Mouse (Mus musculus): ENCODE measurements at regions not wholly inside any gene's neighbourhood (a gene's known extent, or its start where the extent isn't known, plus 50 kb on each side); places are given as distances from the start of the nearest gene placed in this dataset.
A peak's percentile ranks its signal among the peaks of the same experiment; 100 is the strongest.
"Not testable (repeated sequence)": the region's sequence is repeated elsewhere in the genome, so short reads cannot be mapped to it uniquely, and the experiment has no call there.

DNA sequence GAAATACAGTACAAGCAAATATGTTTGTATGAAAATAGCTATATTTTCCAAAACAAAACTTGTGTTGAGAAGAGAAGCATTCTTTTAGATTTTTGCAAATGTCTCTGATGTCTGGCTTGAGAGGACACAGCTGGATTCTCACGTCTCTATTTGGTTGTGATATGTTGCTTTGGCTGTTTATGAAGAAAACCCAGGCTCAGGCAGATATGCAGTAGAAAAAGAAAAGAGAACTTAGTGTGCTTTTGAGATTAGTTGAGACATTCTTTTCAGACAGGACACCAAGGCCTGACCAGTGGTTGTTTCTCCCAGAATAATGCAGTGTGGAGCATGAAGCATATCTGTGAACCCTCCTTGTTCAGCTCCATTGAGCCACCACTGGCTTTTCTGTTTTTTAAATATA lies 178.8 kb upstream of the Mamld1 start:
- intact Hi-C loops (cut with DNase I): no loop called here
- no peak for DNase-seq

DNA sequence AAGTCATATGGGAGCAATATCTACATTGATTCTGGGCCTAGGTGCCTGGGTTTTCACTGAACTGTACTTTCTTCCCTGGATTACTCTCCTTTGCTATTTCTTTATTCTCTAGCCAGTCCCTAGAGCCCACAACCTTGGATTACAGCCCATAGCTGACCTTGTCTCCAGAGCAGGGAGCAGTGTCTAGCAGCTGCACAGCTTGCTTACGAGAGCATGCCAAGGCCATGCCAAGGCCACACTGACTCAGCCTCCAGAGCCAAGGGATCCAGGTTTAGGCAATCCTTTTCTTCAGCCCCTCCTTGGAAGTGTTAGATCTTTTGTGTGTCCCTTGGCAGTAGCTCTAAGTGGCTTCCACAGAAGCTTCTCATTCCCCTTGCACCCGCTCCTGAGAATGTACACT lies 168.7 kb upstream of the Mamld1 start:
- intact Hi-C loops (cut with DNase I): no loop called here
- peak in 1 of 2 experiments; percentile 26 for DNase-seq

DNA sequence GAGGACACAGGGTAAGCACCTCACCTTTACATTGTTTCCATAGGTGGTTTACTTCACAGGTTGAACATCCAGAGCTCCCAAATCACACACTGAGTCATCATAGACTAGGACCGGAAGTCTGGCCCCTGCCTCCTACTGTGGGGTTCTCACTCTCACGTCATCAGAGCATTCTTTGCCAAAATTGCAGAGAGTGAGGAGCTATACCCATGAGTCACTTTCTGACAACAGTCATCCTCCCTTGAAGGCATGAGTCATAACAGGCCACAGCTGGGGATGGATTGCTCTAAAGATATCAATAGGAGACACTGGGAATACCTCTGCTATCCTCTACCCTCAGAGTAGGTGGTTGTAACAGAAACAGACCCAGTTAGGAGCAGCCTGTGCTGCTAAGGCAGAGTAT lies 166.6 kb upstream of the Mamld1 start:
- DNase-seq: no peak

DNA sequence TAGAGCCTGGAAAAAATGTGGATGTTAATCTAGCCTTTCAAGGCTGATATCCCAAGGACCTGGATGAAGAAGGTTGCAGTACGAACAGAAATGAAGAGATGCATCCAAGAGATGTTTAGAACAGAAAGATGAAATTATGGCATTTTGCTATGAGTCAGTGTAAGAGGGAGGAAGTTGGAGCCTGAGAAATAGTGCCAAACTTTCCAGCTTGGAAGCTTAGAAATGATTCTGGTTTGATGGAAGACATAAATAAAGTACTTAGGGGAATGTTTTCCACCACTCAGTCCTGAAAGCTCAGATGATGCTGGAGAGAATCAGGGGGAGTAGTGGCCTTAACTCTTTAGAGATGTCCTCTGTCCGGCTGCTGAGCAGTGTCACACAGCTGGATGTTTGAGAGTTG lies 155.5 kb upstream of the Mamld1 start:
- intact Hi-C loops (cut with DNase I): loop anchor here (10.0 kb wide), 2 partner anchors 150 to 420 kb away; no protein-coding TSS in a partner anchor
- DNase-seq: no peak

More for the DNA sequence above, 166.6 kb upstream of the Mamld1 start:
- intact Hi-C loops (cut with DNase I): no loop called here

DNA sequence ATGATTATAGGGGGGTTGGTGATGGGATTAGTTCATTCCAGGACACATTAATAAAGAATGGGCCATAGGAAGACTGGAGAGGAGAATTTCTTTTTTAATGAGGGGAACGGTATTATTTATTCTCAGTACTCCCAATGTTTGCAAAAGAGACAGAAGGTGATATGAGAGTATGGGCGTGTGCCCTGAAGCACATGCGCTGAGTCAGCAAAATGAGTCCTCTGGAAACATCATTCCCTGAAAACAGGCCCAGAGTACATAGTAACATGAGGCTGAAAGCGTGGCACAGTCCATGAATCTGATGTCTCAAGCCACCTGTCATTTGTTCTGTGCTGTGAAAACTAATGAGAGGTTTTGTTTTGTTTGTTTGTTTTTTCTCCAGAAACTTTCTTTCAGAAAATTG lies 154.5 kb upstream of the Mamld1 start:
- intact Hi-C loops (cut with DNase I): loop anchor here (10.0 kb wide), 2 partner anchors 149 to 419 kb away; no protein-coding TSS in a partner anchor
- DNase-seq: no peak

DNA sequence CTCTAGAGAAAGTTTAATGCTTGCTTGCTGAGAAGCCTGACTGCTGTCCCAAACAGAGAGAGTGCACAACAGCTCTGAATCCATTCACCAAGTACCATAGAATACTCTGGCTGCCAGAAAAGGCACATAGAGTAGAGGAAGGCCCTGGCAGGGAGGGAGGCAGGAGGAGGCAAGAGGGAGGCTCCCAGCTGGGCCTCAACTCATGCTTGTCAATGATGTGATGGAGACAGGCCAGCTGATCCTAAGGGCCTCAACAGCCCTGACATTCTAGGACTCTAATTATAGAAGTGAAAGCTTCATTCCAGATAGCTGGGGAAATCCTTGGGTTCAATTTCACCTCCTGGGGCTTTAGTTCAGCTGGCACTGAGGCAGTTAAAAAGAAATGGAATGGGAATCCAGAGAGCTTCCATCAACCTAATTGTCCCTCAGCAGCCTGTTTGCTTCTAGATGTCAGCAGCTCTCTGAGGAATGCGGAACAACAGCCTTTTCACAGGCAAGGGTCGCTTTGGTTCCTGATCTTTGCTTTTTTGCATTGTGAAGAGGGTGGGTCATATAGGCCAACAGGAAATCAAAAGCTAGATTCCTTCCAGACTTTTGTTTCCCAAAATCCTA lies 152.8 kb upstream of the Mamld1 start:
- intact Hi-C loops (cut with DNase I): loop anchor here (10.0 kb wide), 2 partner anchors 148 to 418 kb away; no protein-coding TSS in a partner anchor

DNA sequence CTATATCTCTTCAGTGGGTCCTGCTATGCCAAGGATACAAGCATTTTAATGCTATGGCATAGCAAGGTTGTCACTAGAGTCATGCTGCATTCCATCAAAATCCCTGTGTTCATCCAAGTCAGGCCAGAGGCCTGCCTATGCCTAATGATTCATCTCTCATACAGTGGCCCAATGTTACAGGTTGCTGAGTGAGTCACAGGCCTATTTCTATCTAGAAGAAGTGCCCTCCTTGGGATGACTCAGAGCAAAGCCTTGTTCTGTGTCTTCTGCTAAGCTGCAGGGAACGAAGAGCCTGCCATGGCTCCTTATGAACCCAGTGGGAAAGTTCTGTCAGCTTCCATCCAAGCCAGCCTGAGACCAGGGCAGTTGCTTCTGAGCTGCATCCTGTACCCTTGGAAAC lies 151.2 kb upstream of the Mamld1 start:
- intact Hi-C loops (cut with DNase I): loop anchor here (10.0 kb wide), 2 partner anchors 146 to 416 kb away; no protein-coding TSS in a partner anchor
- DNase-seq: not testable (repeated sequence)

More for the DNA sequence above, 152.8 kb upstream of the Mamld1 start:
- peak; percentile 2 to 29 for DNase-seq

DNA sequence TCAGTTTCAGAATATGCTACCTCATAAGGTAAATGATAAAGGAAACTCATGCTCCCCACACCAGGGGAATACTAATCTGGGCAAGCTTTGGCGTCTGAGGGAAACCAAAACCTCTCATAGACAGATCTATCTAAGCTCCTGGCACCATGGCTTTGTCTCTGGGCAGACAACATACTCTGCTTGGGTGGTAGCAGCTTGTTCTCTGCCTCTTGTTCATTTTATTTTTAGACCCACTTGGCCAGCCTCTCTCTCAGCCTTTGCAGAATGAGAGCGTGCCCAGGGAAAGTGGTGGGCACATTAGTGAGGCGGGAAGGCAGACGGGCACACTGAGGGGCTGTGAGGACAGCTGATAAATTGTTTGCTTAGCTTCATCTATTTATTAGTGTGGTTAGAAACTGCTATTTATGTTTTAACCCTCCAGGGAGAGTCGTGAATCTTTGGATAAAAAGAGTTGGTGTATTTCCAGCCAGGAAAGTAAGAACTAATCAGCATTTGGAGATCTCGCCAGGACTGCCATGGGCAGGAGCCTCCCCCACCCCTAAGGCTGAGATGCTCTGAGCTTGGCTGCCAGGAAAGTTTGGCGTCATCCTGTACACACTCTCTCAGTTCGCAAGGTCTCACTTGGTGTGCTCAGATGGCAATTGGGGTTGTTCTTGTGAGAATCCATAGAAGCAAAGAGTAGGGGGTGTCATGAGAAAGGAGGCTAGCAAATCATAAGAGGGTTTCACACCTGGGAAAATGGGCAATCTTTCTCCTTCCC lies 150.2 kb upstream of the Mamld1 start:
- peak; percentile 8 to 11 for DNase-seq
- intact Hi-C loops (cut with DNase I): loop anchor here (10.0 kb wide), 2 partner anchors 145 to 415 kb away; no protein-coding TSS in a partner anchor

DNA sequence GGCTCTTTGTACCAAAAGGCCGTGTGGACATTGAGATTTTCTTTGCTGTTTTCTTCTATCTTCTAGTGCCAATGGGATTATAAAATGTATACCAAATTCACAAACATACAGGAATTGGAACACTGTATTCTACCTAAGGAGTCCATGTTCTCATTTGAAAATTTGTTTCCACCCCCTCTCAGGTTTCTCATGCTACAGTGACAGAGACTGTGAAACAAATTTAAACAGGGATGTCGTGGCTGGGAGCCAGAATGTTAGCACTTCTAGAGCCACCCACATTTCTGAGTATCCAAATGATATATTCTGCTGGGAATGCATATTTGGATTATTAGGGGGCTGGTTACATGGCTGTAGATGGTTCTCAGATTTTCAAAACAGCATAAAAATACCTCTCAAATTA lies 124.4 kb upstream of the Mamld1 start:
- intact Hi-C loops (cut with DNase I): no loop called here
- DNase-seq: no peak

DNA sequence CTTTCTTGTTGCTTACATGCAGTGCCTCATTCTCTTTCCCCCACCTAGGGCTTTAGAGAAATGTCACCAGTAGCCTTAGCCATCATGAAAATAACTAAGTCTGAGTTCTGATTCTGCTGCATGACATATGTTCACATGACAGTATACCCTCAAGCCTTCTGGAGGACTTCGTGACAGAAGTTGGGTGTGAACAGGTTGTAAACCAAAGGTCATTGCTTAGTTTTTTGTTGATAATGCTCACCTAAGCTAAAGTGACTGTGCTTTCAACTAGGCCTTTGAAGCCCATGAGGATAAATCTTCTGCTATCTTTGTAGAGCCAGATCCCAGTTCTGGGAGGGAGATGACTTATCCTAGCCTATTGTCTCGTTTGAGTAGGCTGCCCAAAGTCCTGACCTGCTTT lies 118.1 kb upstream of the Mamld1 start:
- intact Hi-C loops (cut with DNase I): no loop called here

DNA sequence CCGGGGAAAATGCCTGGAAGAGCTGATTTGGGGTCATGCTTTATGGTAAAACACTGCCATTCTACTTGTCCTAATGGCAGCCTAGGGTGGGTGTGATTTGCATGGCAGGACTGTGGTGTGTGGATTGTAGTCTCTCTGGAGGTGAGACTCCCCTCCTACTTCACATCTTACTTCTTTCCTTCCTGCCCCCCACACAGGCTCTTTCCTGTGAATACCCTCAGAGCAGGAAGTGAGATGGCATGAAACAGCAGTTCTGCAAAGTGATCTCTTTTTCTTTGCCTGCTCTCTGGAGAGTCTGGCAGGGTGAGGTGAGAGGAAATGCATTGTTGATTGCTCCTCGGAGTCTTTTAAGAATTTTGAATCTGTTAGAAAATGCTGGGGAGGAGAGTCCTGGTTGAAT lies 104.7 kb upstream of the Mamld1 start:
- DNase-seq: no peak
- intact Hi-C loops (cut with DNase I): no loop called here

More for the DNA sequence above, 118.1 kb upstream of the Mamld1 start:
- DNase-seq: no peak

DNA sequence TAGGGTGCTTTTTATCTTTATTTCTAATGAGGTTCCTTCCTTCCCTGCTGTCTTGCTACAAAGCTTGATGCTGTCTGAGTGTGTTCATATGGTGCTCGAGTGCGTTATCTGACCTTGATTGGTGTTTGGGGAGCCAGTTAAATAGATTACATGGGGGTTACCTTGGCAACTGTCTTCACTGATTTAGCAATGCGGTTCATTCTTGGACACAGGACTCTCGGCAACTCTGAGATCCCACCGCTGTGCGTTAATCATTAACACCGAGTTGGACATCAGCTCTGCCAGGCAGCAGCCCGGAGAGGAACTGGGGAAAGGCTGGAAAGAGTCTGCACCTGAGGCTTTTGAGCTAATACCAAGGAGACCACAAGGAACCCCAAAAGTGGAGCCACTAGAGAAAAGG lies 104.0 kb upstream of the Mamld1 start:
- intact Hi-C loops (cut with DNase I): no loop called here
- no peak for DNase-seq

DNA sequence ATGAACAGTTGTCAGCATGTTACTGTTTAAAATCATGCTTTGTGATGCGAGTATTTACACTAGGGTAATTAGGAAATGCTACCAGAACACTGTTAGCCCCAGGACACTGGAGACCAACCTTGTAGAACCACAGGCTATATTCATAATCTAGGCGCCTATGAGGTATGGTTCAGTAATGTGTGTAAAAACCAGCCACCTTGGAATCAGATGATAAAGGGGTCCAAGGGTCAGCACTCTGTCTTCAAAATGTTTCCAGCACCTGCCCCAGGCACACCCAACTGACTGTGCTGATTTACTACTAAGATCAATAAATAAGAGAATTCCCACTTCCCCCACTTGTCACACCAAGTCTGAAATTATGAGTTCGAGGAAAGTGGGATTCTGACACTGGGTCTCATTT lies 100.8 kb upstream of the Mamld1 start:
- intact Hi-C loops (cut with DNase I): no loop called here

DNA sequence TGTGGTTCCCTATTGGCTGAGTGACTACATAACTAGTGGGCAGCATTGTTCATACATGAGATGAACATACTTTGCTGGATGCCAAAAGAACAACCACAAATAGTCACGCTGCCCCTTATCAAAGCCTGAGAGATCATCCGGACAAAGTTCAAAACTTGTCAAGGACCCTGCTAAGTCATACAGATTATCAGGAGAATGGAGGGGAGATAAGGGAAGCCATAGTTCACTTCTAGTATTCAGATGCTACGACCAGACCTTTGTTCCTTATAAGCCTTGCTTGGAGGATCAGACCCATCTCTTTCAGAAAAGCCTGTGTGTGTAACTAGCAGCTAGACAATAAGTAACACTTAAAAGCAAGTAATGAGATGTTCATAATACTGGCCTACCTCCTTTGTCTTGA lies 97.0 kb upstream of the Mamld1 start:
- intact Hi-C loops (cut with DNase I): no loop called here
- no peak for DNase-seq

More for the DNA sequence above, 100.8 kb upstream of the Mamld1 start:
- no peak for DNase-seq
